Mouse (Mus musculus) liver, adult 2 months (tissue): ENCODE results near the gene Pes1.

Source experiments
- CTCF ChIP-seq: fragments of 200-500 bp; IDR thresholded peaks from 2 replicates; pipeline ENCODE4 v1.5.1; 2011; ENCODE audit warnings: low read depth, low read length, control low read depth
- POLR2A ChIP-seq: fragments of 200-500 bp; IDR thresholded peaks from 2 replicates; pipeline ENCODE4 v1.6.1; 2011; ENCODE audit warnings: low read length, control low read depth; ENCODE audit not compliant: insufficient read depth; ENCODE audit errors: extremely low read depth

- no peak for TF ChIP-seq POLR2A
- TF ChIP-seq CTCF: no peak
Measured at GRCm38 (mm10) chr11:3960901-3961300, 2.9 kb upstream of the Pes1 start.
